Mouse (Mus musculus) heart, adult 2 months (tissue): ENCODE results near the gene Mvd. TPM values are rescaled to one million over a fixed set of nuclear protein-coding genes. Genes with fewer than 3 reads are reported as not detected.

Experiments
- DNase-seq, 2 experiments: peaks; one replicate each; pipeline ENCODE4 v3.0.0; 2021
- H3K27ac ChIP-seq: fragments of 200-600 bp; 2 replicates; pipeline ENCODE4 v1.8.1; 2022
- H3K27me3 ChIP-seq: fragments of 200-500 bp; 2 replicates; pipeline ENCODE4 v1.6.1; 2012; ENCODE audit warnings: mild to moderate bottlenecking, low read length, inconsistent platforms, mixed read lengths; ENCODE audit not compliant: control insufficient read depth, insufficient read depth
- H3K36me3 ChIP-seq: fragments of 200-500 bp; 2 replicates; pipeline ENCODE4 v1.6.1; 2012; ENCODE audit warnings: low read length, inconsistent platforms; ENCODE audit not compliant: control insufficient read depth, insufficient read depth
- H3K4me1 ChIP-seq: fragments of 200-500 bp; 2 replicates; pipeline ENCODE4 v1.6.1; 2011; ENCODE audit warnings: low read length; ENCODE audit not compliant: control insufficient read depth, insufficient read depth
- H3K4me3 ChIP-seq: fragments of 200-600 bp; 2 replicates; pipeline ENCODE4 v1.8.1; 2022
- H3K79me2 ChIP-seq: fragments of 200-500 bp; replicated peaks from 2 replicates; pipeline ENCODE4 v1.6.1; 2012; ENCODE audit warnings: mild to moderate bottlenecking, inconsistent platforms, low read length, moderate library complexity, mixed read lengths; ENCODE audit not compliant: control insufficient read depth, insufficient read depth
- H3K9ac ChIP-seq: fragments of 200-500 bp; 2 replicates; pipeline ENCODE4 v1.6.1; 2012; ENCODE audit warnings: low read depth, mild to moderate bottlenecking, control low read depth, inconsistent platforms, low read length, mixed read lengths
- CTCF ChIP-seq: fragments of 200-600 bp; IDR thresholded peaks from 2 replicates; pipeline ENCODE4 v1.8.1; 2022; ENCODE audit warnings: antibody characterized with exemption, mild to moderate bottlenecking, moderate library complexity
- EP300 ChIP-seq: fragments of 200-500 bp; IDR thresholded peaks from 2 replicates; pipeline ENCODE4 v1.6.1; 2011; ENCODE audit warnings: low read depth, low read length, control low read depth; ENCODE audit not compliant: insufficient read depth
- POLR2A ChIP-seq: fragments of 200-500 bp; IDR thresholded peaks from 2 replicates; pipeline ENCODE4 v1.6.1; 2011; ENCODE audit warnings: mild to moderate bottlenecking, low read depth, low read length, control low read depth; ENCODE audit not compliant: insufficient read depth
- WGBS: fragments of 180-500 bp; shearing (Covaris S2); methylation state at CpG from one replicate; pipeline ENCODE4 v1.1.7; 2018; 5-methylcytosine and 5-hydroxymethylcytosine counted together
- intact Hi-C: fragments of 180-260 bp; cut with DNase I; formaldehyde crosslinking; loops from one replicate; pipeline ENCODE4 v1.15.1; 2025
- polyA plus RNA-seq: library from polyadenylated mRNA; depleted of rRNA; stranded (reverse); fragments of >200 nt; gene quantifications from 2 replicates; pipeline ENCODE4 v1.2.3, GENCODE M21; 2012
- total RNA-seq, 2 experiments: library from RNA; stranded (reverse); gene quantifications; 2 replicates each; pipeline ENCODE4 v1.2.3; 2021

Mvd gene
- total and polyA plus RNA-seq, 3 experiments, result 4.0 to 8.5 (median 5.6) TPM

- H3K27me3 ChIP-seq, result no peaks in the 10 kb centered on the region
- no peak overlapping the region for H3K4me3 ChIP-seq
- no peaks in the 10 kb centered on the region for H3K36me3 ChIP-seq
- H3K79me2 ChIP-seq, result no peaks in the 10 kb centered on the region
- H3K27ac ChIP-seq, result no peak overlapping the region
- no peak overlapping the region for H3K9ac ChIP-seq
- 92% methylated on average over 6 of the region's 6 CpGs for WGBS
- intact Hi-C loops, result no loop called here
- no peak for DNase-seq
- TF ChIP-seq CTCF, result peak; percentile 61
- no peak for TF ChIP-seq POLR2A
- TF ChIP-seq EP300, result no peak
- H3K4me1 ChIP-seq, result peaks cover 4% of the 10 kb centered on the region; the same call in 1 of the 2 replicates
These were observed 7.8 kb downstream of the Mvd start for GRCm38 (mm10) chr8:122435375-122435774.

DNA sequence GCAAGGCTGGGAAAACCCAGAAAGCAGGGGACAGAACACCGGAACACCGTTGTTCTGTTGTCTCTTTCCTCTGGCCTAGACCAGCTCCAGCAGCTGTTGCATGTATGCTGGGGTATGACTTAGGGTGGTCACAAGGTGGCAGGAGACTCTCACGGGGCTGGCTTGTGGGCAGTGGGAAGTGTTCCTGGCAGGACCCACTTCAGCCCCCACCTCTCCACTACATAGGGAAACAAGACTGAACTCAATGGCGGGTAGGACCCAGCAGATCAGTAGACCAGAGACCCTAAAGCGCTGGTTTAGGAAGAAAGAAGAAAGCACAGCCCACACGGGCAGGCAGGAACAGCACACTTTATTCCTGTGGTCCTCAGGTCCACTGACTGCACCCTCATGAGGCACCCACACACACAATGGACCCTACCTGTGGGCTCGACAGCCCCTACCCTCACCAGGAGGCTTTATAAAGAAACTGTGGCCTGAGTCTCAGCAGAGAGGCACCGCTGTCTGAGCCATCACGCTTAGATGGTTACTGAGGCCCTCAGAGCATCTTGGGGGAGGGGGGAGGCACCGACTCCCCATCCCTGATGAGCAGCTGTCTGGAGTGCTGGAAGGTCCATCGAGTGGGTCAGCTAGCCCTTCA is 9.8 kb downstream of the Mvd start:
- Histone ChIP-seq H3K4me3 (peak overlapping the region; percentile 75), H3K9ac (no peak overlapping the region; the same call in 1 of the 2 replicates), H3K36me3 (no peaks in the 10 kb centered on the region), H3K27ac (peak overlapping the region; percentile 94), H3K27me3 (no peaks in the 10 kb centered on the region), H3K4me1 (peaks cover 4% of the 10 kb centered on the region; the same call in 1 of the 2 replicates), H3K79me2 (no peaks in the 10 kb centered on the region)
- intact Hi-C loops, result loop anchor here (2.0 kb wide), 1 partner anchor 65 kb away; no protein-coding TSS in a partner anchor
- 70% methylated on average over 11 of the region's 11 CpGs for WGBS
- TF ChIP-seq POLR2A (no peak), EP300 (no peak), CTCF (peak; percentile 50)
- no peak for DNase-seq

DNA sequence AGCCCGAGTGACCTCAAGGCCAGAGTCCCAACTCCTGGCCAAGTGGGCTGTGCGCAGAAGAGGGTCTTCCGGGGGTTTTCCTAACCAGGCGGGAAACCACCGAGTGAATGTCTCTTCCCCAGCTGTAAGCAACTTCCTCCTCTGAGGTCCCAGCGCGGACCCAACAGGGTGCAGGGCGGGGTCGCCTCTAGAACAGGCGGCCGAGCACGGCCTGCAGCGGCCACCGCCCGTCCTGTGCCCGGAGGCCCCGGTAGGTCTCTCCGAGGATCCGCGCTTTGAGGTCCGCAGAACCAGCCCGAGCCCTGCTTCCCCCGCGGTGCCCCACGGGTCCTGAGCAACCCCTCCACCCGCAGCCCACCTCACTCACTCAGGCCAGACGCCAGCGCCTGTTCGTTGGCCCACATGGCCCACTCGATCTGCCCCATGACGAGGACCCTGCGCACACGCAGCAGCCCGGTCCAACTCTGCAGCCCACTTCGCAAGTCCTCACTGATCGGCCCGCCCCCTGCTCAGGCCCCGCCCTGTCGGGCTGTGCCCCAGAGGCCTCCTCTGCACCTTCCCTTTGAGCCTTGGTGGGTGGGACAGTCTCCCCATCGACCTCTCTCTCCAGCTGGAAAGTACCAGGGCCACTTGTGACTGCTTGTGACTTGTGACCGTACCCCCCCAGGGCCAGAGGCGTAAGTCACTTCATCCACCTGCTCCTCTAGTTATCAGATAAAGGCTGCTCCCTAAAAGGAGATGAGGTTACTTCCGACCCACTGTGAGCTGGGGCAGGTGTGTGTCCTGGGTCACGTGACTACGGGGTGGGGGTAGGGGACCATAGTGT is 10.6 kb downstream of the Mvd start, which contains the start of gene Cyba:
Gene Cyba, minus strand, starts transcription at position 488 of the 826 bp plus-strand sequence.
- intact Hi-C loops, result loop anchor here (2.0 kb wide), 1 partner anchor 66 kb away; no protein-coding TSS in a partner anchor
- peak within 1 kb of the TSS; percentile 86 for H3K9ac ChIP-seq
- H3K27ac ChIP-seq, result peak within 1 kb of the TSS; percentile 94
- peak within 1 kb of the TSS; percentile 75 for H3K4me3 ChIP-seq
- WGBS, result 5% methylated on average over 45 of the region's 45 CpGs
- H3K27me3 ChIP-seq, result no peaks in the 10 kb centered on the region
- DNase-seq, result peak; percentile 87 to 89
- no peak; the same call in 1 of the 2 replicates for TF ChIP-seq EP300
- TF ChIP-seq POLR2A, result peak; percentile 80
- H3K79me2 ChIP-seq, result no peaks in the 10 kb centered on the region
- peaks cover 4% of the 10 kb centered on the region; the same call in 1 of the 2 replicates for H3K4me1 ChIP-seq
- no peaks in the 10 kb centered on the region for H3K36me3 ChIP-seq

GRCm38 (mm10) chr8:122431694-122432442 is 11.4 kb downstream of the Mvd start:
- DNase-seq, result peak in 1 of 2 experiments; percentile 39
- peak overlapping the region; percentile 86 for H3K9ac ChIP-seq
- H3K27ac ChIP-seq, result peak overlapping the region; percentile 94
- intact Hi-C loops, result loop anchor here (2.0 kb wide), 1 partner anchor 67 kb away; no protein-coding TSS in a partner anchor
- H3K27me3 ChIP-seq, result no peaks in the 10 kb centered on the region
- peak overlapping the region; percentile 75 for H3K4me3 ChIP-seq
- H3K79me2 ChIP-seq, result no peaks in the 10 kb centered on the region
- 29% methylated on average over 18 of the region's 18 CpGs for WGBS
- no peaks in the 10 kb centered on the region for H3K36me3 ChIP-seq
- TF ChIP-seq CTCF, result no peak
- 0 out of 2 replicates have a peak, but pooled peaks have one; percentile 22 for TF ChIP-seq EP300
- H3K4me1 ChIP-seq, result peaks cover 4% of the 10 kb centered on the region; the same call in 1 of the 2 replicates

DNA sequence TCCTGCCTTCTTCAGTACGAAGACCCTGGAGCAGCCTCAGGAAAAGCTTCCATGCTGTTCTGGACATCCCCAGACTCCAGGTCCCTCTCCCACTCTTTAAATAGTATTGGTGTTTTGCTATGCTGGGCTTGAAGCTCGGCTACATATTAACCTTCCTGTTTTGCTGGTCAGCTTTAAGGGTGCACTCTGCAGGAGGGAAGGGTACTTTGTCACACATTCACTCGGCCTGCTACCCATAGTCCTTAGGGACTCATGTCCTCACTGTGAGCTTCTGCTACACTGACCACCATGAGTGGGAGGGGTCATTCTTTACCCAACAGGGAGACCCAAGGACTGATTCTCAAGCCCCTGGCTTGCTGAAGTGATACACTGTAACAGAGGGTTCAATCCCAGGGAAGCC is 12.6 kb downstream of the Mvd start:
- intact Hi-C loops, result no loop called here
- WGBS, result 73% methylated on average over 3 of the region's 3 CpGs
- no peak for DNase-seq
- Histone ChIP-seq H3K4me1 (peaks cover 4% of the 10 kb centered on the region; the same call in 1 of the 2 replicates), H3K4me3 (no peak overlapping the region), H3K79me2 (no peaks in the 10 kb centered on the region), H3K27ac (no peak overlapping the region; the same call in 1 of the 2 replicates), H3K9ac (no peak overlapping the region), H3K27me3 (no peaks in the 10 kb centered on the region), H3K36me3 (no peaks in the 10 kb centered on the region)
- TF ChIP-seq EP300 (no peak), CTCF (no peak), POLR2A (0 out of 2 replicates have a peak, but pooled peaks have one; percentile 5)
